Mouse (Mus musculus) cerebellum, postnatal 14 days (tissue): ENCODE data around the gene Aldh16a1.
"Not testable (repeated sequence)": the region's sequence is repeated elsewhere in the genome, so short reads cannot be mapped to it uniquely, and the experiment has no call there.

Experiments used
- DNase-seq, 2 experiments: peaks; one replicate each; pipeline ENCODE4 v3.0.0; 2021; ENCODE audit warnings: mixed read lengths in 2 of 2

Gene Aldh16a1

DNA sequence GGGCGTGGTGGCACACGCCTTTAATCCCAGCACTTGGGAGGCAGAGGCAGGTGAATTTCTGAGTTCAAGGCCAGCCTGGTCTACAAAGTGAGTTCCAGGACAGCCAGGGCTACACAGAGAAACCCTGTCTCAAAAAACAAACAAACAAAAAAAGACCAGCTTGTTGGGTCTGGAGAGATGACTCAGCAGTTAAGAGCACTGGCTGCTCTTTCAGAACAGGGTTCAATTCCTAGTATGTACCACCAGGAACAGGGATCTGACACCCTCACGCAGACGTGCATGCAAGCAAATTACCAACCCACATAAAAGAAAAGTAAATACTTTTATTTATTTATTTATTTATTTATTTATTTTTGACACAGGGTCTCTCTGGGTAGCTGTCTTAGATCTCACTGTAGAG is 44.3 kb downstream of the Aldh16a1 start:
- not testable (repeated sequence) for DNase-seq

DNA sequence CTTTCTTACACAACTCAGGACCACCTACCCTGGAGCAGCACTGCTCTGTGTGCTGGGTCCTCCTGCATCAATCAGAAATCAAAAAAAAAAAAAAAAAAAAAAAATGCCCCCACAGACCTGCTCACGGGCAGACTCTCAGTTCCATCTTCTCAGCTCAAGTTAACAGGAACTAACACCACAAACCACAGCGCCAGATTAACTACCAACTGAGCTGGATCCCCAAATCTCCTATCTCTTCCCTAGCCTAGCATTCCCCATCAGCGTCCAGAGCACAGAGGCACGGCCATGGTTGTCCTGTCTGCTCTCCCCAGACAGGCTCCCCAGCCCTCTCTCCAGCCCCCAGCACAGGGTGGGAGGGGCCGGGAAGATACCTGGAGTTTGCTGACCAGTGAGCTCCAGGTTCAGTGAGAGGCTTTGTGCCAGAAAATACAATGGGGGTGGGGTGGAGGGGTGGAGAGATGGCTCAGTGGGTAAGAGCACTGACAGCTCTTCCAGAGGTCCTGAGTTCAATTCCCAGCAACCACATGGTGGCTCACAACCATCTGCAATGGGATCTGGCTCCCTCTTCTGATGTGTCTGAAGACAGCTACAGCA is 47.2 kb downstream of the Aldh16a1 start:
- DNase-seq, result no peak

DNA sequence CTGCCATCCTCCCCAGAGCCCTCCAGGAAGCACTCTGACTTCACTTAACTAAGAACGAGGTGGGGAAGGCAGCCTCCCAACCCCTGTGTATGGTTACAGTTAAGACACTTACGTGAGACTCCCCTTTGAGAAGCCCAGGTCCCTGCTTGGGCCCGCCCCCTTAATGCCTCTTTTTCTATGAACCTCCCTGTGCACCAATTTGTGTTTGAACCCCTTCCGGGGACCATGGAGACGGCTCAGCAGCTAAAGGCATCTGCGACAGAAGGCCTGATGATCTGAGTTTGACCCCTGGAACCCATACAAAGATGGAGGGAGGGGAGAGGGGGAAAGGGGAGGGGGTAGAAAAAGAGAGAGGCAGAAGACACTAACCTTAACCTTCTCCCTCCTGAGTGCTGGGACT is 47.9 kb downstream of the Aldh16a1 start:
- no peak for DNase-seq

DNA sequence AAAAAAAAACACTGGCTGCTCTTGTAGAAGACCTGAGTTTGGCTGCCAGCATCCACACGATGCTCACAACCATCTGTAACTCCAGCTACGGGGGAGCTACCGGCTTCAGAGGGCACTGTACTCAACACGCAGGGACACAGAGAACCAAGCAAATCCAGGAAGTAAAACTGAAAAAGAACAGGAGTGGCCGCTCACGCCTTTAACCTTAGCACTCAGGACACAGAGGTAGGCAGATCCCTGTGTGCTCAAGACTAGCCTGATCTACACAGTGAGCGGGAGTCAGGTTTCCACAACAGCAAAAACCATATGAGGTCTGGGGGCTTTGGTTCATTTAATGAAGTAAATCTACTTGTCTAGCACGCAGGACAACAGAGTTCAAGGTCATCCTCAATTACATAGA is 48.9 kb downstream of the Aldh16a1 start:
- DNase-seq, result no peak

DNA sequence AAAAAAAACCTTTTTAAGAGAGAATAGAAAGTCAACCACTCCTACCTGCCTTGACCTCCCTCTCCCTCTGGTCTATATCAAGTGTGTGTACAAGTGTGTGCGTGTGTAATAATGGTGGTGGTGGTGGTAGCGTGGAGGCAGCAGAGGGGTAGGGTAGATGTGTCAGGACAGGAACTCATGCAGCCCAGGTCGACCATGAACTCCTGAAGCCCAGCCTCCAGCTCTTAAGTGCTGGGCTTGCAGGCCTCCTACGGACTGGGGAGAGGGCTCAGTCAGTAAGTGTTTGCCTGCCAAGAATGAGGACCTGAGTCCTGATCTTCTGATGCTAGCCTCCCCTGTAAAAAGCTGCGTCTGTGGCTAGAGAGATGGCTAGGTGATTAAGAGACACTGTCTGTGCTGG is 49.4 kb downstream of the Aldh16a1 start:
- no peak for DNase-seq

DNA sequence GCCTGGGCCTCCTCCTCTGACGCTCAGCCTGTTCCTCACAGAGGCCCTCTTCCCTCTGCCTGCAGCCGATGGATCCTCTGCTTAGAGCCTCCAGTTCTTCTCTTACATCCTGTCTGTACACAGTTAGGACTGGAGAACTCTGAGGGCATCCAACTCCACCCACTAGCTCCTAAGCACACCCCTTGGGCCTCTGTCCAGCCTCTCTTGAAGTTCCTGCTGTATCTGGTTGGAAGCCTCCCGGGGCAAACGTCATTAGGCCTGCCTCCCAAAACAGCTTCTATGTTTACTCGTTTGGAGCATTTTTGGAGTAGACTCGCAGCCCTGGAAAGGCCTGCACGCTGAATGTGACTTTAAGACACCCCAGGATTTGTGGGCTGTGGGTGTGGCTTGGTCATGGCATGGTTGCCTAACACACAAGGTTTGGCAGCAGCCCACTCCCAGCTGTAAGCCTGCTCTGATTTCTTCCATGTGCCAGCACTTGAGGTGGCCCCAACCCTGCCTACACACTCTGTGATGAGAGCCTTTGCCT is 50.7 kb downstream of the Aldh16a1 start, which contains the start of gene Fcgrt:
Fcgrt (minus strand) TSS at position 200 of the 529 bp plus-strand sequence.
- DNase-seq, result peak; percentile 61 to 80

DNA sequence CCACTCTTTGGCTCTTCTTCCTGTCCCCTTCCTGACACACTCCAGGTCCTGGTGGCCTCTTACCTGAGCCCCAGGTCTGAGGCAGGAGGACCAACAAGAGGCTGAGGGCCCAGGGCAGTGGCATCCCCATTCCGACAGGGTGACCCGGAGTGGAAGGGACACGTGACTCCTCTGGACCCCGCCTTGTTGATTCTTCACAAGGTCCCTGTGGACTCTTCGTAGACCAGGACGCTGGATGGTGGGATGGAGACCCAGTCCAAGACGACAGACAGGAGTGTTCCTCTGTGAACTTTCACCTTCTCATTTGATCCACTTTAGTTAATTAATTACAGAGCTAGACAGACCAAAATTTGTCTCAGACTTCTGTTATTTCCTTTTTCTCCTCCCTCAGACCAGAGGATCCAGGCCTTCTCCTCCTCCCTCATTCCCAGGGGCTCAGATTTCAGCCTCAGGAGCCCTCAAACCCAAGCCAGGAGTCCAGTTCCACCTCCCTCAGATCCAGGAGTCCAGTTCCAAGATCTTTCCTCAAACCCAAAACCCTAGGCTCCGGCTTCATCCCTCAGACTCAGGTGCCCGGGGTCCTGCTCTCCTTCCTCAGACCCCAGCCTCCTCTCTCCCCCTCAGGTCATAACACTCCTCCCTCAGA is 51.3 kb downstream of the Aldh16a1 start:
- DNase-seq, result no peak

DNA sequence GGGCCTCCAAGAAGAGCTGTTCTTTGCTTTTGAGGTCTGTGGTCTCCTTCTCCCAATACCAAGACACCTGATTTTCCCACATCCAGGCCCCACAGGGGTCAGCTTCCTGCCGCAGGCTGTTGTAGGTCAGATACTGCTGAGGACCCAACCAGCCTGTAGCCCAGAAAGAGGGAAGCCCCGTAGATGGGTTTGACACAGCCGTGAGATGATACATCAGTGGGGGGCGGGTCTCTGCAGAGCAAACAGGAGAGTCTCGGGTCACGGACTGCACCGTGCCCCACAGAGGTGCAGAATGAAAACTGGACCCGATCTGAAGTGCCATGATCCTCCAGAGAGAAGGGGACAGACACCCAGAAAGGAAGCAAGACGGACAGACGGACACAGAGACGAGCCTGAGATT is 51.9 kb downstream of the Aldh16a1 start:
- DNase-seq, result no peak

DNA sequence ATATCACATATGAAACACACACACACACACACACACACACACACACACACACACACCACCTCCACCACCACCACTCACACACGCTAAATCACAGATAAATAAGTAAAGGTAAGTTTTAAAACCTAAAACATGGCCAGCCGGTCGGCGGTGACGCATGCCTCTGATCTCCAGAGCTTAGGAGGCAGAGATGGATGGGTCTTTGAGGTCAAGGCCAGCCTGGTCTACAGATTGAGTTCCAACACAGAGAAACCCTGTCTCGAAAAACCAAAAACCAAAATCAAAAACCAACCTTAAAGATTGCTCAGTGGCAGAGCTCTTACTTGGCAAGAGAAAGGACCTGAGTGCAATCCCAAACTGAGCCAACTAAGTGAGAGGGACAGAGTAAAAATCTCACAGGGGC is 54.3 kb downstream of the Aldh16a1 start:
- DNase-seq, result no peak

DNA sequence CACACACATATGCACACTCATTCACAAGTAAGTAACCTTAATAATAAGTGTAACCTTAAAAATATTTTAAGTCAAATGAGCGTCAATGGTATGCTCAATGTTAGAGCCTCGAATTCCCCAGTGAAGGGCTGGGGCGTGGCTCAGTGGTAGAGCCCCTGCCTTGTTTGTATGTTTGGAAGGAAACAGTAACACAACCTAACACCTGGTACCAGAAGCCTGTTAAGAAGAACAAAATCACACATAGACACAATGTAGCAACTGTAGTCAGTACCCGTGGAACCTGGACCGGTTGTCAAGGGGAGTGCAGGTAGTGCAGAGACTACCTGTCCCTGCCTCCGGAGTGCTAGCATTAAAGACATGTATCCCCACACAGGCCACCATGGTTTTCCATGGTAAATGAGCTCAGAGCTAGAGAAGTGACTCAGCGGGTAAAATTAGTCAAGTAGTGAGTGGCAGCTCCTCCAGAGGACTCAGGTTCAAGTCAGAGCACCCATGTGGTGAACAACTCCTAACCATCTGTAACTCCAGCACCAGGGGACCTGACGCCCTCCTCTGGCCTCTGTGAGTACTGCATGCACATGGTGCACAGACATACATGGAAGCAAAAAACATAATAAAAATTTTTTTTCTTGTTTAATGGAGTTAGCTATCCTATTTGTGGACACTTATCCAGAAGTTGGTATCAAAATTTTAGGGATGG is 55.7 kb downstream of the Aldh16a1 start:
- peak in 1 of 2 experiments; percentile 42 for DNase-seq

DNA sequence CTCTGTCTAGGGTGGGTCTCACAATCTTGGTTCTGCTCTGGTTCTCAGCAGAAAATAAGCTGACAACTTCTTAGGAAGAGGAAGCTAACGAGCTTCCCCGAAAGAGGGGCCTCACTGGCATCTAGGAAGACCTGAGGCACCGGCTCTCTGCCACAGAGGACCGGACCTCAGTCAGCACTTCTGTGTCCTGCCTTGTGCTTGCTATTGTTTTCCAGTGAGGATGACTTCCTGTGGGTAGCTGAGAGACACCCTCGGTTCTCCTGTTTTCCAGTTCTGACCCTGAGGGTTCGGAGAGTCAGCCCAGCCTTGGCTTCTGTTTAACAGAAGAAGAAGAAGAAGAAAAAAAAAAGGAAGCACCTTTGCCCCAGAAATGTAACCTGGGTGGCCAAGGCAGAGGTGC is 56.9 kb downstream of the Aldh16a1 start:
- no peak for DNase-seq

DNA sequence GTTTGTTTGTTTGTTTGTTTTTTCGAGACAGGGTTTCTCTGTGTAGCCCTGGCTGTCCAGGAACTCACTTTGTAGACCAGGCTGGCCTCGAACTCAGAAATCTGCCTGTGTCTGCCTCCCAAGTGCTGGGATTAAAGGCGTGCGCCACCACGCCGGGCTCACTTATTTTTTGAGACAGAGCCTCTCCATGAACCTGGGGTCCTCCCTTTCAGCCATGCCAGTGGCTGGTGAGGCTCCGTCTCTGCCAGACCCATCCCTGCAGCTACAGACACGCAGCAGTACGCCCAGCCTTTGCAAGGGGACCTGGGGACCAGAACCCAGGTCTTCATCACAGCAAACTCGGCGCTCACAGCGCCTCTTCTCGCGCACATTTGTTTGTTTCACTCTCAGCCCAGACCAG is 58.4 kb downstream of the Aldh16a1 start:
- not testable (repeated sequence) for DNase-seq

DNA sequence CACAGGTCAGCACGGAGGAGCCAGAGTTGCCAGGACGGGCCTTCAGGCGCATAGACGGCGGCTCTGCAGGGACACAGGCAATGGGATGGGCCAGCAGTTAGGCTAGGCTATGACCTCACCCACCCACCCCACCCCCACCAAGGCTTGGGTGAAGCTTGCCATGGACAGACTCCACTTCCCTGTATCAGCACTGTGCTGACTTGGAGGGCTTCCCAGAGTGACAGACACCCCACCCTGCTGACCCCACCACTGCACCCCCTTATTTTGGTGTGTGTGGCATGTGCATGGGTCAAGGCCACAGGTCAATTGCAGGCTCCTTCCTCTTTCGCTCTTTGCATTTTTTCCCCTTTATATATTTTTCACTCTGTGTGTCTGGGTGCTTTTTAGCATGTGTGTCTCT is 59.0 kb downstream of the Aldh16a1 start:
- DNase-seq, result no peak

DNA sequence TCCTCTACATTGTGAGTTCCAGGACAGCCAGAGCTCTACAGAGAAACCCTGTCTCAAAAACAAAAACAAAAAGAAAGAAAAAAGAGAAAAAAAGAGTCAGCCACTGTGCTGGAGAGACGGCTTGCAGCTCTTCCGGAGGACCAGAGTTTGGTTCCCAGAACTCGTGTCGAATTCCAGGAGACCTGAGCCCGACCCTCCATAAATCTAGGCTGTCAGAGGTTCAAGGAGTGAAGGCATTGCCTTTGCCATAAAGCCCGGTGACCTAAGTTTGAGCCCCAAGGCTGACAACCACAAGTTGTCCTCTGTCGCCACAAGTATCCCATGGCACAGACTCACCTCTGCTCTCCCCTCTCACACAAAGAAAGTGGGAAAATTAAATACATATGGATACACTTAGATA is 60.3 kb downstream of the Aldh16a1 start:
- DNase-seq, result no peak

DNA sequence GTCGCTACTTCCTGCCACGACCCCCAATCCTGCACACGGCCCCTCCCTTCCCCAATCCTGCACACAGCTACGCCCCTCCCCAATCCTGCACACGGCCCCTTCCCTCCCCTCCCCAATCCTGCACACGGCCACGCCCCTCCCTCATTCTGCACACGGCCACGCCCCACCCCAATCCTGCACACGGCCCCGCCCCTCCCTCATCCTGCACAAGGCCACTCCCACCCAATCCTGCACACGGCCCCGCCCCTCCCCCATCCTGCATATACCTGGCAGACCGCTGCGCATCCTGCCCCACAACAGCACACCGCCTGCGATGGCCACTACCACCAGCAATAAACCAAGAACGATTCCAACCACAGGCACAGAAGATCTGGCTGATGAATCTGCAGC is 60.9 kb downstream of the Aldh16a1 start:
- DNase-seq, result no peak

DNA sequence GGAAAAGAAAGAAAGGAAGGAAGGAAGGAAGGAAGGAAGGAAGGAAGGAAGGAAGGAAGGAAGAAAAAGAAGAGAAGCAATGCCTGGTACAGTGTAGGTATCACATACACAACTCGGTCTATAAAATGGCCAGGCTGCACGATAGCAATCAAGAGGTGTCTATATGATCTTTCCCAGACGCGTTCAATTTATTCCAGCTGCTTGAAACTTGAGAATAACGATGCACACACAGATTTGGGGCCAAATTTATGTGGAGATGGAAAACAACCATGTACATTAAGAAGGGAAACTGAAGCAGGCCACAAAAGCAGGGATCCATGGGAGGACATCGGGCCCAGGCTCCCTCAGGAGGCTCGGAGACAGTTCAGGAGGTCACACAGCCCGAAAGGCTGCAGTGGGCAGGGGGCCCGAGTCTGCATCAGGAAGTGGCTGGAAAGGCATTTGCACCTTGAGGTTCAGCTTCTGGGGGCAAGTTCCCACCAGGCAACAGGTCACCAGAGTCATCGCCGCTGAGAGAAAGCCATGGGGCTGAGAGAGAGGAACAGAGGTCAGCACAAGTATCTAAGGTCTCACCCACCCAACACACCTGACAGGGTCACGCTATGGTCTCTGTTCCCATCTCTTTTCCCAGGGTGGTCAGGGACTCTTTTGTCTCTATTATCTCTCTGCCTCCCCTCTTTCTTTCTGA is 61.4 kb downstream of the Aldh16a1 start:
- no peak for DNase-seq

DNA sequence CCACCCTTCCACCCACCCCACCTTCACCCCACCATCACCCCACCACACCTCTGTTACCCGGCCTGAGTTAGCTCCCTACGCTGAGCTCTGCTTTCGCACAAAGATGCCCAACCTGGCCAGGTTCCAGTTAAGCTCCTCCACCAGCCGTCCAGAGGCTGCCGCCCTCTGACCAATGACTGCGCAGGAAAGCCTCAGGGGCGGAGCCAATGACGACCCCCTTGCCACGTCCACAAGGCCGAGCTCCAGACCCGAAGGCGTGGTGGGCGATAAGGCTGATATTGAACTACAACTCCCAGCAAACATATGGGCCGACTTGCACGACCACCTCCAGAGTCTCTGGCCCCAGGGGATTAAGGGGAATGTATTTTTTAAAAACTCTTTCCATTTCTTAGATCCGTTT is 62.3 kb downstream of the Aldh16a1 start, which contains the start of gene Rcn3:
Rcn3 (minus strand) TSS at position 174 of the 400 bp plus-strand sequence.
- DNase-seq, result peak; percentile 82 to 89

DNA sequence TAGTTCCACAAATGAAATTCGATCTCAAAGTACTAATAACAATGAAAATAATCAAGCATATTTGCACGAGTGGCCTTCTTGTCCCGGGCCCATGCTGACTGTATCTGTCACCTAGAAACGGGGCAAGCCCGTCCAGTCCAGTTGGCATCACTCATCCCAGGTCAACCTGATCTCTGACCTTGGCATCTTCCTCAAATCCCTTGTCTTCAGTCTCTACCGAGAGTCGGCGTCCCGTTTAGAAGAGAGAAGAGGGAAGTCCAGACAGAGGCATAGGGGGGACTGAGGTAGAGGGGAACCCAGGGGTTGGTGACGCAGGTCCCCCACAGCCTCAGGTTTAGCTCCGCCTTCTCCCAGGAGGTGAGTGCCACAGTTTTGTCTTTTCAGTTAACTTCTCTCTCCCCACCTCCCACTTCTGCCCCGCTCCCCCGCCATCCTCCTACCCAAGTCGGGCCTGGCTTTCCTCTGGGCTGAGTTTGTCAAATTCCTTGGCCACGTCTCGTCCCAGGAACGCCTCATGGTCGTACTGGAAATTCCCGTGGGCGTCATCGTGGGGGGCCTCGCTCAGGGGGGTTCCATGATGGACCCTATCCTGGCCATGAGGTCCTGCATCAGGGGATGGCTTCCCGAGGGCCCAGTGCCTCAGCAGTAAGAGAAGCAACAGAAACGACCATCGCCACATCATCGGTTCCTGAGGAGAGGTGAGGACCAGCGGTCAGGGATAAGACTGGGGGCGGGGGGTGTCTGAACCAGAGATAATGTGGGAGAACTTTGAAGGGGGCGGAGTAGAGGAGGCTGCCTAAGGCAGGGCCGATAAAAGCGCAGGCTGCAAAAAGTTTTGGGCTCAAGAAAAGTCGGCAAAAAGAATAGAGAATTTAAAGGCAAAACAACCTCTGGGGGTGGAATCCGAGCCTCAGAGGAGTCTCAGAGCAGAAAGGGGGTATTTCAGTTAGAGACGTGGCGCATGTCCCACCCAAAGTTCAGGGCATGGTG is 63.1 kb downstream of the Aldh16a1 start:
- DNase-seq, result peak in 1 of 2 experiments; percentile 43
